Mouse (Mus musculus) cerebellum, adult 9-11 months (tissue): ENCODE data around the gene Ctrb1.
A peak's percentile ranks its signal among the peaks of the same experiment; 100 is the strongest.

ENCODE experiments used
- DNase-seq: peaks from one replicate; pipeline ENCODE4 v3.0.0; 2022

Gene Ctrb1

GRCm38 (mm10) chr8:111690960-111691445 is at the start of gene Ctrb1:
Gene Ctrb1 (minus strand): TSS chr8:111691010.
- no peak for DNase-seq

GRCm38 (mm10) chr8:111740301-111740711 is 49.5 kb upstream of the Ctrb1 start:
- peak; percentile 50 for DNase-seq

GRCm38 (mm10) chr8:111739604-111740003 is 48.8 kb upstream of the Ctrb1 start:
- DNase-seq, result peak; percentile 40

GRCm38 (mm10) chr8:111738867-111739266 is 48.1 kb upstream of the Ctrb1 start:
- no peak for DNase-seq

- DNase-seq, result peak; percentile 78
Observed at GRCm38 (mm10) chr8:111736321-111736720, 45.5 kb upstream of the Ctrb1 start.

GRCm38 (mm10) chr8:111735791-111736190 is 45.0 kb upstream of the Ctrb1 start:
- DNase-seq, result peak; percentile 39

- DNase-seq, result no peak
Observed at GRCm38 (mm10) chr8:111735335-111735761, 44.5 kb upstream of the Ctrb1 start.

- peak; percentile 47 for DNase-seq
Observed at GRCm38 (mm10) chr8:111734244-111734960, 43.6 kb upstream of the Ctrb1 start.

GRCm38 (mm10) chr8:111733581-111734243 is 42.9 kb upstream of the Ctrb1 start:
- peak; percentile 63 for DNase-seq

GRCm38 (mm10) chr8:111732406-111733085 is 41.7 kb upstream of the Ctrb1 start:
- peak; percentile 59 for DNase-seq

GRCm38 (mm10) chr8:111732004-111732403 is 41.2 kb upstream of the Ctrb1 start:
- DNase-seq, result peak; percentile 93

GRCm38 (mm10) chr8:111731231-111731977 is 40.6 kb upstream of the Ctrb1 start:
- peak; percentile 72 for DNase-seq

- peak; percentile 36 for DNase-seq
Observed at GRCm38 (mm10) chr8:111729233-111730170, 38.7 kb upstream of the Ctrb1 start.

GRCm38 (mm10) chr8:111728481-111728880 is 37.7 kb upstream of the Ctrb1 start:
- DNase-seq, result no peak

GRCm38 (mm10) chr8:111727553-111727952 is 36.7 kb upstream of the Ctrb1 start:
- no peak for DNase-seq

- DNase-seq, result peak; percentile 83
Observed at GRCm38 (mm10) chr8:111726102-111726900, 35.5 kb upstream of the Ctrb1 start.

- DNase-seq, result no peak
Observed at GRCm38 (mm10) chr8:111725341-111725740, 34.5 kb upstream of the Ctrb1 start.

- peak; percentile 33 for DNase-seq
Observed at GRCm38 (mm10) chr8:111720115-111720544, 29.3 kb upstream of the Ctrb1 start.

- peak; percentile 28 for DNase-seq
Observed at GRCm38 (mm10) chr8:111718937-111719336, 28.1 kb upstream of the Ctrb1 start.

- DNase-seq, result peak; percentile 69
Observed at GRCm38 (mm10) chr8:111717866-111718265, 27.1 kb upstream of the Ctrb1 start.

GRCm38 (mm10) chr8:111717488-111717792 is 26.6 kb upstream of the Ctrb1 start:
- no peak for DNase-seq
